Mouse (Mus musculus) myocyte (in vitro differentiated cells): ENCODE measurements around the gene Tmco4.

ENCODE experiments used
- E2F4 ChIP-seq: IDR thresholded peaks from one replicate; pipeline ENCODE4 v1.6.1; 2011; ENCODE audit warnings: mild to moderate bottlenecking, control low read depth, moderate library complexity; ENCODE audit not compliant: insufficient read depth
- MAX ChIP-seq: IDR thresholded peaks from one replicate; pipeline ENCODE4 v1.6.1; 2011; ENCODE audit warnings: low read depth, mild to moderate bottlenecking, control low read depth
- MYOG ChIP-seq, 3 experiments: IDR thresholded peaks; one replicate each; pipeline ENCODE4 v1.6.1; 2011; ENCODE audit warnings: control low read depth in 2 of 3, low read depth in 2 of 3, mild to moderate bottlenecking in 2 of 3; ENCODE audit not compliant: insufficient read length in 2 of 3, control insufficient read depth in 1 of 3, insufficient read depth in 1 of 3
- POLR2A ChIP-seq: IDR thresholded peaks from one replicate; pipeline ENCODE4 v1.6.1; 2011; ENCODE audit warnings: low read depth, mild to moderate bottlenecking, control low read depth, moderate library complexity; ENCODE audit not compliant: insufficient read length
- TCF3 ChIP-seq: IDR thresholded peaks from one replicate; pipeline ENCODE4 v1.6.1; 2011; ENCODE audit warnings: low read depth, control low read depth; ENCODE audit not compliant: insufficient read length

GRCm38 (mm10) chr4:139034540-139034939 is 61.9 kb downstream of the Tmco4 start:
- TF ChIP-seq MYOG (IDR thresholded peaks at IDR 0.05; ENCODE audit: control insufficient read depth in 1 of 3, insufficient read depth in 1 of 3, insufficient read length in 2 of 3, low read depth in 2 of 3) (no peak), TCF3 (no peak), POLR2A (no peak), E2F4 (no peak), MAX (no peak)
